Mouse (Mus musculus) kidney, postnatal 25 days (tissue): ENCODE results near the gene Zfp113.
"Not testable (repeated sequence)": the region's sequence is repeated elsewhere in the genome, so short reads cannot be mapped to it uniquely, and the experiment has no call there.

Source experiments
- DNase-seq, 2 experiments: peaks; one replicate each; pipeline ENCODE4 v3.0.0; 2021; ENCODE audit warnings: mixed read lengths in 2 of 2

Zfp113 gene

DNA sequence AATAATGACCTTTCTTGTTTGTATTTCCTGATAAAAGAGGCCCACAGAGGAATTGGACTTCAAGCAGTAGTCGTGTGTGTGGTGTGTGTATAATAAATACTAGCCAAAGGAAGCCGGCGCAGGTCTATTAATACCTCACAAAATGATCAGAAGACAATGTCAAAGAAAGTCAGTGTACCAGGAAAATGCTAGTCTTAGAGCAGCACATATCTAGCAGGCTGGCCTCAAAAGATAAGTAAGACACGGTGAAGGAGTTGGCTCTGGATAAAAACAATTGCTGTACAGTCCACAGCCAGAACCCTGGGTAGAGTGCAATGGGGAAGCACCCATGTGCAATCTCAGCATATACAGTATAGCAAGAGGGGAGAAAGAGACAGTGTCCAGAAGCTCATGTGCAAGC, 18.3 kb downstream of the Zfp113 start:
- DNase-seq = no peak

GRCm38 (mm10) chr5:138132425-138133064, 23.0 kb downstream of the Zfp113 start:
- peak; percentile 56 to 68 for DNase-seq

DNA sequence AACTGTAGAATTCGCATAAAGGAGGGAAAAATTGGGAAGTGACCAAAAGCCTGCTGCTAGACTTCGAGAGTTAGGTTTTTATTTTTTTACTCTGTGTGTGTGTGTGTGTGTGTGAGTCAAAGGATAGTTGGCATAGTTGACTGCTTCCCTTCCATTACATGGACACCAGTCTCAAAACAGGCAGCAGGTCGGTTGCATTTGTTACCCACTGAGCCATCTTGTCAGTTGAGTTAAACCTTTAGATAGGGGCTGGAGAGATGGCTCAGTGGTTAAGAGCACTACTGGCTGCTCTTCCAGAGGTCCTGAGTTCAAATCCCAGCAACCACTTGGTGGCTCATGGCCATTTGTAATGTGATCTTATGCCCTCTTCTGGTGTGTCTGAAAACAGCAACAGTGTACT, 37.5 kb downstream of the Zfp113 start:
- DNase-seq = no peak

DNA sequence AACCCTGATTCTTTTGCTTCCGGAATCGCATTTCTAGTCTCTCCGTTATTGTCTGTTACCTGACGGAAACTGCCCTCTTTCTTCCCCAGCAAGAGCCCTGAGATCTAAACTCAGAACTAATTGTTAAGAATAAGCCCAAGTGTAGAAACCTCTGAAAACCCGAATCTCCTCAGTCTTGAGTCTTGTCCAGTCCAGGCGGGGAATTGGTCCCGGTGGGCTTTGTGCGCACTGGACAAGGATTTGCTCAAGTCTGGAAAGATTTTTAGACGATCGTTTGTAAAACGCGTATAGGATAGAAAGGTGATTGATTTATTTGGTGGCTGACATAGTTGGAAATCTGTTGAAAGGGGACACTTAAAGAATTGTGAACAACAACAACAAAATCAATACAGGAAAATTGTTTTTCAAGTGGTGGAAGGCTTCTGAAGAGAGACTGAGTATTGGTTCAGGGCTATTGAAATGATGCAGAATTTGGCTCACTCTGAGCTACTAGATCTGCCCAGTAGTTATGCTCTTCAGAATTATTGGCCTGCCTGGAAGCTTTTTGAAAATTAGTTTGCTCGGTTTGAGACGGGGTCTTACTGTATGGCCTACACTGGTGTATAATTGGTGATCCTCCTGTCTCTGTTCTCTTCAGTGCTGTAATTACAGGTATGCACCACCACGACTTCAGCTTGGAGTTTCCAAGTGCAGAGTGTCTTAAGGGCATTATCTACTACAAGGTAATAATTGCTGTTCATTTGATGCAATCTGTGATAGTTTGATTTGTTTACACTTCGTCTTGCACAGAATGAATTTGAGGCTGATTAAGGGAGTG, 38.1 kb downstream of the Zfp113 start:
- no peak for DNase-seq

- DNase-seq = peak; percentile 89 to 94
These were observed 39.0 kb downstream of the Zfp113 start, which contains the start of gene Zscan21 for GRCm38 (mm10) chr5:138116255-138117198. TSS of gene Zscan21 (plus strand) at chr5:138116903.

DNA sequence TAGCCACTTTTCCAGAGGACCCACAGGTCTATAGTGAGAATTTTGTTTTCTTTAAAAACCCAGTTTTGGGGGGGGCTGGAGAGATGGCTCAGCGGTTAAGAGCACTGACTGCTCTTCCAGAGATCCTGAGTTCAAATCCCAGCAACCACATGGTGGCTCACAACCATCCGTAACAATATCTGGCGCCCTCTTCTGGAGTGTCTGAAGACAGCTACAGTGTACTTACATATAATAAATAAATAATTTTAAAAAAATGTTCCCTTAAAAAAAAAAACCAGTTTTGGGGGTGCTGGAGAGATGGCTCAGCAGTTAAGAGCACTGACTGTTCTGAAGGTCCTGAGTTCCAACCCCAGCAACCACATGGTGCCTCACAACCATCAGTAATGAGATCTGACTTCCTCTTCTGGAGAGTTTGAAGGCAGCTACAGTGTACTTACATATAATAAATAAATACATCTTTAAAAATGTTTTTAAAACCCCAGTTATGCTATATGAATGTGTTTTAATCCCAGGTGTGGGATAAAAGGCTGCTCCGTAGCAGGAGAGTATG, 45.6 kb downstream of the Zfp113 start:
- not testable (repeated sequence) for DNase-seq

DNA sequence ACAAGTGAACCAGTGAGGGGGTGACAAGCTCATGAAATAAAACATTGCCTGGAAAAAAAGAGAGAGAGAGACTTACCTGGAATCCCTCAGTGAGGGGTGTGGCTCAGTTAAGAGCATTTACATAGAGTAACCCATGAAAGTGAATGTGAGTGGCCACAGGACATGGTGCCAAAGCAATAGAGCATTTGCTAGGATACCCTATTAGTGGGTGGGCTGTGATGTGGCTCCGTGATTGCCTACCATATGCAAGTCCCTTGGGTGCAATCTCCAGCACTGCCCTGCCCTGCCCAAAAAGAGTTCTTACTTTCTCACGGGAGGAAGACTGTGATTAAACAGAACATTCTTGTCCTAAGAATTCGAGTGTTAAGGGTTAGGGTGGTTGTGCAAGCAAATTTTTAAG, 48.4 kb downstream of the Zfp113 start:
- DNase-seq = no peak

GRCm38 (mm10) chr5:138104976-138105375, 50.6 kb downstream of the Zfp113 start:
- DNase-seq = no peak

- no peak for DNase-seq
These were observed 61.1 kb downstream of the Zfp113 start for GRCm38 (mm10) chr5:138094474-138094873.

- peak in 1 of 2 experiments; percentile 62 for DNase-seq
These were observed 62.8 kb downstream of the Zfp113 start for GRCm38 (mm10) chr5:138092771-138093170.

- peak in 1 of 2 experiments; percentile 5 for DNase-seq
These were observed 64.8 kb downstream of the Zfp113 start for GRCm38 (mm10) chr5:138090737-138091136.

GRCm38 (mm10) chr5:138090271-138090670, 65.3 kb downstream of the Zfp113 start:
- peak; percentile 21 to 34 for DNase-seq
